Mouse (Mus musculus) stomach, embryonic 15.5 days (tissue): ENCODE measurements around the gene Psmd8. TPM values are rescaled to one million over a fixed set of nuclear protein-coding genes. Genes with fewer than 3 reads are reported as not detected.

Source experiments
- polyA plus RNA-seq: library from polyadenylated mRNA; unstranded; fragments of >200 nt; fragmentation: Nextera tagmentation; extraction: Ambion mirVana; gene quantifications from 2 replicates; pipeline ENCODE4 v1.2.1, GENCODE M21; 2015

Gene Psmd8
- polyA plus RNA-seq, 1 experiment from 2014 or later: 225 TPM

Other genes with a start within 250 kb of the Psmd8 start
- 319 and 341 TPM in 2 replicates for gene Actn4, start 218.4 kb downstream of the Psmd8 start, polyA plus RNA-seq
- gene Eif3k, start 198.8 kb downstream of the Psmd8 start, polyA plus RNA-seq: 370 and 373 TPM in 2 replicates
- gene Map4k1, start 198.7 kb downstream of the Psmd8 start, polyA plus RNA-seq: 7.8 and 9.3 TPM in 2 replicates
- gene Ryr1, start 55.5 kb downstream of the Psmd8 start, polyA plus RNA-seq: 0.30 and 0.76 TPM in 2 replicates
- 0.75 and 0.76 TPM in 2 replicates for gene Rasgrp4, start 45.9 kb downstream of the Psmd8 start, polyA plus RNA-seq
- 24.8 and 26.7 TPM in 2 replicates for gene Fam98c, start 24.5 kb downstream of the Psmd8 start, polyA plus RNA-seq
- 0.42 and 0.66 TPM in 2 replicates for gene Ggn, start 10.5 kb downstream of the Psmd8 start, polyA plus RNA-seq
- gene Spred3, start 10.3 kb downstream of the Psmd8 start, polyA plus RNA-seq: 1.9 and 2.2 TPM in 2 replicates
- gene Catsperg1, start 33.3 kb upstream of the Psmd8 start, polyA plus RNA-seq: 0.60 and 1.2 TPM in 2 replicates
- 1.6 and 1.9 TPM in 2 replicates for gene Kcnk6, start 51.8 kb upstream of the Psmd8 start, polyA plus RNA-seq
- gene Yif1b, start 57.6 kb upstream of the Psmd8 start, polyA plus RNA-seq: 83.7 and 85.8 TPM in 2 replicates
- gene 2200002D01Rik, start 67.8 kb upstream of the Psmd8 start, polyA plus RNA-seq: 67.4 and 70.6 TPM in 2 replicates
- gene Spint2, start 101.2 kb upstream of the Psmd8 start, polyA plus RNA-seq: 525 and 574 TPM in 2 replicates
- 42.7 and 56.7 TPM in 2 replicates for gene Ppp1r14a, start 108.6 kb upstream of the Psmd8 start, polyA plus RNA-seq
- 7.6 and 8.2 TPM in 2 replicates for gene Dpf1, start 123.2 kb upstream of the Psmd8 start, polyA plus RNA-seq